Mouse (Mus musculus) kidney, postnatal 0 days (tissue): Measurements from ENCODE around the gene Myo1c. TPM values are rescaled to one million over a fixed set of nuclear protein-coding genes. Genes with fewer than 3 reads are reported as not detected.
A peak's percentile ranks its signal among the peaks of the same experiment; 100 is the strongest.
"Not testable (repeated sequence)": the region's sequence is repeated elsewhere in the genome, so short reads cannot be mapped to it uniquely, and the experiment has no call there.

Experiments used
- ATAC-seq: fragments of 200-750 bp; cut with Nextera tagmentation; replicated peaks from 2 replicates; pipeline ENCODE4 v1.8.0; 2017; ENCODE audit warnings: low read depth, moderate number of reproducible peaks, moderate TSS enrichment, moderate library complexity; ENCODE audit not compliant: low FRiP score
- DNase-seq: peaks from one replicate; pipeline ENCODE4 v3.0.0-alpha.2; 2016; ENCODE audit warnings: low spot score
- H3K27ac ChIP-seq: fragments of 300-500 bp; sonication (generic); 2 replicates; pipeline ENCODE4 v1.5.1; 2014; ENCODE audit warnings: mild to moderate bottlenecking
- H3K27me3 ChIP-seq: fragments of 300-500 bp; sonication (generic); 2 replicates; pipeline ENCODE4 v1.6.1; 2014; ENCODE audit warnings: low read length, mixed read lengths; ENCODE audit not compliant: insufficient read depth
- H3K36me3 ChIP-seq: fragments of 300-500 bp; sonication (generic); 2 replicates; pipeline ENCODE4 v1.6.1; 2014; ENCODE audit warnings: low read length, mixed read lengths; ENCODE audit not compliant: insufficient read depth
- H3K4me1 ChIP-seq: fragments of 300-500 bp; sonication (generic); replicated peaks from 2 replicates; pipeline ENCODE4 v1.6.1; 2014; ENCODE audit warnings: antibody characterized with exemption, low read length, mixed read lengths; ENCODE audit not compliant: insufficient read depth
- H3K4me2 ChIP-seq: fragments of 300-500 bp; sonication (generic); 2 replicates; pipeline ENCODE4 v1.6.1; 2014; ENCODE audit warnings: mild to moderate bottlenecking, low read length, moderate library complexity, mixed read lengths
- H3K4me3 ChIP-seq: fragments of 300-500 bp; sonication (generic); replicated peaks from 2 replicates; pipeline ENCODE4 v1.5.1; 2014; ENCODE audit warnings: low read depth, low read length
- H3K9ac ChIP-seq: fragments of 300-500 bp; sonication (generic); 2 replicates; pipeline ENCODE4 v1.6.1; 2014; ENCODE audit warnings: low read depth, low read length
- H3K9me3 ChIP-seq: fragments of 300-500 bp; sonication (generic); replicated peaks from 2 replicates; pipeline ENCODE4 v1.6.1; 2016; ENCODE audit warnings: low read length, inconsistent platforms, mixed read lengths
- CTCF ChIP-seq: IDR thresholded peaks from 2 replicates; pipeline ENCODE4 v1.5.1; 2016; ENCODE audit warnings: antibody characterized with exemption, low read depth, mild to moderate bottlenecking, moderate library complexity
- WGBS: fragments of 180-500 bp; shearing (Covaris S2); extraction: QIAGEN DNeasy Blood & Tissue Kit; methylation state at CpG from one replicate; pipeline ENCODE4 v1.1.7; 2014; 5-methylcytosine and 5-hydroxymethylcytosine counted together
- polyA plus RNA-seq: library from polyadenylated mRNA; unstranded; fragments of >200 nt; fragmentation: Nextera tagmentation; extraction: Ambion mirVana; gene quantifications from 2 replicates; pipeline ENCODE4 v1.2.1, GENCODE M21; 2015

Myo1c gene
- polyA plus RNA-seq, 1 experiment from 2014 or later: 55.3 TPM

DNA sequence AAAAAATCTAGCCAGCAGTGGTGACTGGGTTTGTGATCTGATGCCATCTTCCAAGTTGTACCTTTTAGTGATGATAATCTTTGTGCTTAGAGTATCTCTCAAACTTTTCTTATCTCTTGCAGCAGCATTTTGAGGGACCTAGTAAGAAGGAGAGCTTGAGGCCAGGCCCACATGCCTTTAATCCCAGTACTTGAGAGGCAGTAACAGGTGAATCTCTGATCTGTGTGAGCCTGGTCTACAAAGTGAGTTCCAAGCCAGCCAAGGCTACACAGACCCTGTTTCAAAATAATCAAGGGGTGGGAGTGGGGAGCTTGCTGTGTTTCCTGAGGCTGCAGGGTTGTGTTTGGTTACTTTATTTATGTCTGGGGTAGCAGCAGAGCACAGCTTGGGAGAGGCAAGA is 40.7 kb downstream of the Myo1c start:
- H3K27ac ChIP-seq: no peak overlapping the region
- DNase-seq: no peak
- H3K4me3 ChIP-seq: no peak overlapping the region
- TF ChIP-seq CTCF: no peak
- H3K9me3 ChIP-seq: no peaks in the 10 kb centered on the region
- no peak overlapping the region for H3K9ac ChIP-seq
- H3K27me3 ChIP-seq: no peaks in the 10 kb centered on the region
- H3K36me3 ChIP-seq: peaks cover 18% of the 10 kb centered on the region; the same call in 1 of the 2 replicates
- no peak overlapping the region for H3K4me2 ChIP-seq
- 0 out of 2 replicates have a peak, but pooled peaks cover 6% of the 10 kb centered on the region for H3K4me1 ChIP-seq
- no peak for ATAC-seq

DNA sequence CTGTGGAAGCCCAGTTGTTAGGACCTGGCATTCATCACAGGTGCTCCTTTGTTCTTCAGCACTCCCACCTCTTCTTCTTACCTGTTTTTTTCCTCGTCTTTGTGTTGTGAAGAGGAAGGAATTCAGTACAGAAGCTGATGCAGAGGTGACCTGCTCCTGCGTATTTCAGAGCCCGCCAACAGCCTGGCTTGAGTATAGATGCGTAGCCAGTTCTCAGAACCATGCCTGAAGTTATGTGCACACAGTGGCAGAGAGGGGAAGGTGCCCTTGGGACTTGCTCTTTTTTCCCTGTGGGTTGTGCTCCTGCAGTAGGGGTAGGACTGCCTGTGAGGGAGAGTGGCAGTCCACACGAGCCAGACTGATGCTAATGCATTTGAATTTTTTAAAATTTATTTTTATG is 43.3 kb downstream of the Myo1c start:
- Histone ChIP-seq H3K36me3 (peaks cover 40% of the 10 kb centered on the region), H3K9me3 (no peaks in the 10 kb centered on the region), H3K27ac (no peak overlapping the region), H3K4me2 (no peak overlapping the region), H3K27me3 (no peaks in the 10 kb centered on the region), H3K9ac (no peak overlapping the region), H3K4me3 (no peak overlapping the region), H3K4me1 (no peaks in the 10 kb centered on the region)
- no peak for ATAC-seq
- TF ChIP-seq CTCF: no peak
- no peak for DNase-seq
- WGBS: 93% methylated on average over 5 of the region's 5 CpGs

DNA sequence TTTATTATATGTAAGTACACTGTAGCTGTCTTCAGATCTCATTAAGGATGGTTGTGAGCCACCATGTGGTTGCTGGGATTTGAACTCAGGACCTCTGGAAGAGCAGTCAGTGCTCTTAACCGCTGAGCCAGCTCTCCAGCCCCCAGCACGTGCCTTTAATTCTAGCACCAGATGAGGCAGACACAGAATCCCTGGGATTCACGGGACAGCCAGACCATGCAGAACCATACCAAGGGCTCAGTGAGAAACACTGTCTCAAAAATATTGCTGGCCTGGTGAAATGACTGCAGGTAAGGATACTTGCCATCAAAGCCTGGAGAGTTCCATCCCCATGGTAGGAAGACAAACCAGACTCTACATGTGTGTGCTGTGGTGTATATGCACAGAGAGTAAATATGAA is 47.2 kb downstream of the Myo1c start:
- H3K4me2 ChIP-seq, H3K27me3 ChIP-seq, H3K9me3 ChIP-seq, H3K4me3 ChIP-seq, H3K9ac ChIP-seq, DNase-seq, H3K27ac ChIP-seq, H3K4me1 ChIP-seq, ATAC-seq: not testable (repeated sequence)
- WGBS: 91% methylated on average over 3 of the region's 3 CpGs
- H3K36me3 ChIP-seq: peaks cover 46% of the 10 kb centered on the region

DNA sequence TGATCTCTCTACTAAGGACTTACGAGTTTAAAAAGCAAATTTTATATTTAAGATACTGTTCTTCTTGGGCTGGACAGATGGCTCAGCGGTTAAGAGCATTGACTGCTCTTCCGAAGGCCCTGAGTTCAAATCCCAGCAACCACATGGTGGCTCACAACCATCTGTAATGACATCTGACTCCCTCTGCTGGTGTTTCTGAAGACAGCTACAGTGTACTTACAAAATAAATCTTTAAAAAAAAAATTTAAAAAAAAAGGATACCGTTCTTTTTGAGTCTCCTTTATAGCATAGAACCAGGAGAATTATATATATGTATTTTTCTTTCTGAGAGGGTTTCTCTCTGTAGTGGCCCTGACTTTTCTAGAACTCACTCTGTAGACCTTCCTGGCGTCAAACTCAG is 50.3 kb downstream of the Myo1c start:
- no peak overlapping the region for H3K27ac ChIP-seq
- H3K9ac ChIP-seq: no peak overlapping the region
- DNase-seq (no peak), ATAC-seq (no peak)
- no peaks in the 10 kb centered on the region for H3K9me3 ChIP-seq
- H3K36me3 ChIP-seq: peaks cover 47% of the 10 kb centered on the region
- H3K4me3 ChIP-seq: no peak overlapping the region
- no peaks in the 10 kb centered on the region for H3K4me1 ChIP-seq
- no peaks in the 10 kb centered on the region for H3K27me3 ChIP-seq
- TF ChIP-seq CTCF: peak; percentile 25; the same call in 1 of the 2 replicates
- no peak overlapping the region for H3K4me2 ChIP-seq
- WGBS: 92% methylated on average over 5 of the region's 5 CpGs

DNA sequence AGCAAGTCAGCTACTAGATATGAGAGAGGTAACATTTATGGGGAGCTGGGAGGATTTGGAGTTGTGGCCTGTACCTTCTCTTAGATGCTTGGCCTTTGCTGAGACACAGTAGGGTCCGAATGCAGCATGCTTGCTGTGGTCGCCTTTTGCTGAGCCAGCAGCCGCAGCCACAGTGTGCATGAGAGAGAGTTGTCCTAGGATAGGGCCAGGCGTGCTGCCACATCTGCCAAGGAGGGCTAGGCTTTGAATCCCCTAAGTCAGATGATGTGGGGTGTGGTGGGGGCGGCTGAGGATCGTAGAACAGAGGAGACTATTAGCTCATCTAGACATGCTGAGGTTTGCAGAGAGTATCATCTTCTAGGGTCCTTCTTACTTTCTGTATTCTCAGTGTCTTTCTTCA is 52.5 kb downstream of the Myo1c start:
- Histone ChIP-seq H3K9ac (no peak overlapping the region), H3K36me3 (peaks cover 40% of the 10 kb centered on the region), H3K27ac (no peak overlapping the region), H3K9me3 (no peaks in the 10 kb centered on the region), H3K4me2 (no peak overlapping the region), H3K27me3 (no peaks in the 10 kb centered on the region), H3K4me3 (no peak overlapping the region), H3K4me1 (no peaks in the 10 kb centered on the region)
- no peak for ATAC-seq
- WGBS: 89% methylated on average over 6 of the region's 6 CpGs
- no peak for TF ChIP-seq CTCF
- no peak for DNase-seq

DNA sequence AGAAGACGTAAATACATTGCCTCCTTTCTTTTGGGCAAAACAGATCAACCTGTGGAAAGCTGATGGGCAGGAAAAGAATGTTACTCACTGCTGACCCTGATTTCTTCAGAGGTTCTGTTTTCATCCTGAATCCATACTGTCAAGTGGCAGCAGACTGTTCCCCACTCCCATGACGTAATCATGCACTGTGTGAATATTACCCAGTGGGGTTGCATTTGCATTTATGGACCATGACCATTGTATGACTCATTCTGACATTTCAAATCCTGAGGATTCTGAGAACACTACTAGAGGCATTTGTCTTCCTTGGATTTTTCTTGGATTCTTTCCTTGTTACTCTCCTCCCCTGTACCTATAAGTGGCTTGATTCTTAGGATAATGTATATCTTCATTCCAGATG is 53.4 kb downstream of the Myo1c start:
- Histone ChIP-seq H3K36me3 (peaks cover 32% of the 10 kb centered on the region), H3K9ac (no peak overlapping the region), H3K4me1 (no peaks in the 10 kb centered on the region), H3K27ac (no peak overlapping the region), H3K9me3 (no peaks in the 10 kb centered on the region), H3K4me2 (no peak overlapping the region), H3K27me3 (no peaks in the 10 kb centered on the region), H3K4me3 (no peak overlapping the region)
- WGBS: 78% methylated on average over 2 of the region's 2 CpGs
- DNase-seq (no peak), ATAC-seq (no peak)
- TF ChIP-seq CTCF: no peak

DNA sequence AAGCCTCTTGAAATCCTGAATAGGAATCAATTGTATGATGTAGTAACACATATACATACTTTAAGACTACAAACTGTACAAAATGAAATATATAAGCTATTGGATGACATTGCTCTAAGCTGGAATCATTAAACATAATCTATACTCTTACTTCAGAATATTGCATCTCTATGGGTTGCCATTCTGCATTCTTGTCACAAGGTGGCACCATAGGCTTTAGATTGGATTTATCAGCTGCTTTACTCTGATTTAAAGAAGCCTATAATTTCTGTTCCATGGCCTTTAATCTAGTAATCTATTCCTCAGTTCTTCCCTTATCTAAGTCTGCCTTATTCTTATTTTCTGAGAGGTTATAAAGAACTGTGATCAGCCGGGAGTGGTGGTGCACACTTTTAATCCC is 63.6 kb downstream of the Myo1c start:
- TF ChIP-seq CTCF: peak; percentile 70
- Histone ChIP-seq H3K4me2 (no peak overlapping the region), H3K4me1 (no peaks in the 10 kb centered on the region), H3K4me3 (no peak overlapping the region), H3K27me3 (no peaks in the 10 kb centered on the region), H3K9ac (no peak overlapping the region), H3K9me3 (no peaks in the 10 kb centered on the region), H3K36me3 (no peaks in the 10 kb centered on the region), H3K27ac (no peak overlapping the region)
- WGBS: 89% methylated on average over 1 of the region's 1 CpGs
- ATAC-seq: no peak
- peak; percentile 29 for DNase-seq
